ENCODE assay signal across 13 mouse cellular contexts in the genomic region with DNA sequence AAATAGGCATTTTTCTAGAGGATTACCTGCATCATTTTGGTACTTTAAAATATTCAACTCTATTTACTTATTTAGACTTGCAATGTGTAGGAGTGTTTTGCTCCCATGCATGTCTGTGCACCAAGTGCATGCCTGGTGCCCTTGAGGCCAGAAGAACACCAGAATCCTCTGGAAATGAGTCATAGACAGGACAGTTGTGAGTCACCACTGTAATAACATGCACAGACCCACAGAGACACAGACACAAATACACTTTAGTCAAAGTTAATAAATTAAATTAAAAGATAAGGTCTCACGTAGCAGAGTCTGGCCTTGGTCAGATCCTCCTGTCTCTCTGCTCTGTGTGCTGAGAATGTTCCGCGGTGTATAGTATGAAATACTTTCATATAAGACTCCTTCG. TPM values are rescaled to one million over a fixed set of nuclear protein-coding genes. Genes with fewer than 3 reads are reported as not detected.
DNase-seq lines count a peak whose midpoint lies in the region.
"Had no signal": no experiment of that assay in that cellular context is flagged by ENCODE, and none has a peak within 500 bp of the region (broad histone marks: within the 10 kb centered on the region; RNA-seq: fewer than 3 reads in every experiment).

No protein-coding gene starts in this region.

- peak; percentile 59 for DNase-seq in 3T3-L1 (ENCODE audit: low read depth, low spot score)
- peak; percentile 82 for DNase-seq in 416B (ENCODE audit: low read depth)
- DNase-seq in NIH3T3 (ENCODE audit: low read depth) = peak; percentile 9
- peak; percentile 10 to 23 for DNase-seq in adrenal gland, postnatal 36 days
- DNase-seq in right cerebral cortex, adult 18-20 months = no peak
- no peak for DNase-seq in ovary, postnatal 14 days (ENCODE audit: low spot score)
- no peak for DNase-seq in urinary bladder, adult 18-20 months (ENCODE audit: low spot score in 2 of 2)
- DNase-seq: cerebellum, adult 18-20 months; cerebellum, postnatal 10 days; gastrocnemius, postnatal 36 days; heart, adult 11 months; heart, postnatal 4 days; kidney, adult 8-10 months had no signal

RNA-seq across cellular contexts. Expression of gene Itgb1bp2, which starts 23.3 kb away (rescaled TPM):
- under 1 TPM; 0.63 to 0.66 TPM for total RNA-seq in adrenal gland, postnatal 36 days (2021)

RNA-seq across cellular contexts. Expression of gene Nono, which starts 43.1 kb away (rescaled TPM):
- total RNA-seq in adrenal gland, postnatal 36 days (2021) = 100 to 1,000 TPM; 185 to 193 TPM

RNA-seq across cellular contexts. Expression of gene Zmym3, which starts 51.6 kb away (rescaled TPM):
- total RNA-seq in adrenal gland, postnatal 36 days (2021) = 10 to 100 TPM; 65.0 to 66.3 TPM

Comparison
In these comparisons a context has a peak if more than half of its experiments do, and no peak if none do; other contexts are left out.
1. DNase-seq: peak in 3T3-L1 (single experiment), 416B (single experiment), NIH3T3 (single experiment) and adrenal gland, postnatal 36 days (2 of 2); none in right cerebral cortex, adult 18-20 months (single experiment), ovary, postnatal 14 days (single experiment) and urinary bladder, adult 18-20 months (0 of 2).